Mouse (Mus musculus) stomach, postnatal 0 days (tissue): Measurements from ENCODE around the gene Fads2. TPM values are rescaled to one million over a fixed set of nuclear protein-coding genes. Genes with fewer than 3 reads are reported as not detected.
A peak's percentile ranks its signal among the peaks of the same experiment; 100 is the strongest.

Source experiments
- ATAC-seq: fragments of 200-750 bp; cut with Nextera tagmentation; 2 replicates; pipeline ENCODE4 v1.8.0; 2017; ENCODE audit not compliant: low FRiP score, low TSS enrichment
- DNase-seq: peaks from one replicate; pipeline ENCODE4 v3.0.0-alpha.2; 2016; ENCODE audit warnings: low spot score
- H3K27ac ChIP-seq: fragments of 300-500 bp; sonication (generic); replicated peaks from 2 replicates; pipeline ENCODE4 v1.5.1; 2014; ENCODE audit warnings: mild to moderate bottlenecking, control low read depth
- H3K27me3 ChIP-seq: fragments of 300-500 bp; sonication (generic); 2 replicates; pipeline ENCODE4 v1.6.1; 2014; ENCODE audit warnings: low read length; ENCODE audit not compliant: control insufficient read depth, insufficient read depth
- H3K36me3 ChIP-seq: fragments of 300-500 bp; sonication (generic); 2 replicates; pipeline ENCODE4 v1.6.1; 2014; ENCODE audit warnings: low read length, mixed read lengths; ENCODE audit not compliant: control insufficient read depth, insufficient read depth
- H3K4me1 ChIP-seq: fragments of 300-500 bp; sonication (generic); replicated peaks from 2 replicates; pipeline ENCODE4 v1.6.1; 2014; ENCODE audit warnings: antibody characterized with exemption; ENCODE audit not compliant: control insufficient read depth, insufficient read depth
- H3K4me2 ChIP-seq: fragments of 300-500 bp; sonication (generic); replicated peaks from 2 replicates; pipeline ENCODE4 v1.6.1; 2014; ENCODE audit warnings: low read depth, mild to moderate bottlenecking, control low read depth, moderate library complexity
- H3K4me3 ChIP-seq: fragments of 300-500 bp; sonication (generic); 2 replicates; pipeline ENCODE4 v1.5.1; 2014; ENCODE audit warnings: low read depth, low read length, control low read depth
- H3K9ac ChIP-seq: fragments of 300-500 bp; sonication (generic); 2 replicates; pipeline ENCODE4 v1.6.1; 2014; ENCODE audit warnings: mild to moderate bottlenecking, low read length, control low read depth, mixed read lengths
- H3K9me3 ChIP-seq: fragments of 300-500 bp; sonication (generic); 2 replicates; pipeline ENCODE4 v1.6.1; 2016; ENCODE audit warnings: low read length; ENCODE audit not compliant: control insufficient read depth
- CTCF ChIP-seq: IDR thresholded peaks from 2 replicates; pipeline ENCODE4 v1.5.1; 2016; ENCODE audit warnings: antibody characterized with exemption, low read depth, mild to moderate bottlenecking, moderate library complexity
- EP300 ChIP-seq: optimal IDR thresholded peaks from 2 replicates; pipeline ENCODE3; 2016; ENCODE audit warnings: antibody characterized with exemption
- WGBS: fragments of 180-500 bp; shearing (Covaris S2); extraction: QIAGEN DNeasy Blood & Tissue Kit; methylation state at CpG from one replicate; pipeline ENCODE4 v1.1.7; 2014; 5-methylcytosine and 5-hydroxymethylcytosine counted together
- polyA plus RNA-seq: library from polyadenylated mRNA; unstranded; fragments of >200 nt; fragmentation: Nextera tagmentation; extraction: Ambion mirVana; gene quantifications from 2 replicates; pipeline ENCODE4 v1.2.1, GENCODE M21; 2015

The Fads2 gene
- polyA plus RNA-seq, 1 experiment from 2014 or later: 34.6 TPM

- TF ChIP-seq CTCF: no peak
- no peak for TF ChIP-seq EP300
- Histone ChIP-seq H3K9ac (no peak overlapping the region), H3K4me2 (no peak overlapping the region), H3K4me1 (no peaks in the 10 kb centered on the region), H3K27me3 (no peaks in the 10 kb centered on the region), H3K36me3 (no peaks in the 10 kb centered on the region), H3K27ac (no peak overlapping the region), H3K9me3 (no peaks in the 10 kb centered on the region), H3K4me3 (no peak overlapping the region)
- DNase-seq (no peak), ATAC-seq (no peak)
- 87% methylated on average over 2 of the region's 2 CpGs for WGBS
Observed at GRCm38 (mm10) chr19:10106634-10107033, 5.1 kb upstream of the Fads2 start.

GRCm38 (mm10) chr19:10105034-10105493 lies 3.5 kb upstream of the Fads2 start:
- no peaks in the 10 kb centered on the region for H3K4me1 ChIP-seq
- DNase-seq (no peak), ATAC-seq (no peak)
- no peak overlapping the region for H3K27ac ChIP-seq
- H3K4me3 ChIP-seq: no peak overlapping the region
- TF ChIP-seq EP300 (no peak), CTCF (no peak)
- no peaks in the 10 kb centered on the region for H3K27me3 ChIP-seq
- H3K4me2 ChIP-seq: no peak overlapping the region
- H3K9me3 ChIP-seq: no peaks in the 10 kb centered on the region
- 80% methylated on average over 10 of the region's 10 CpGs for WGBS
- H3K9ac ChIP-seq: no peak overlapping the region
- H3K36me3 ChIP-seq: no peaks in the 10 kb centered on the region

- 79% methylated on average over 6 of the region's 6 CpGs for WGBS
Observed at GRCm38 (mm10) chr19:10104234-10104633, 2.7 kb upstream of the Fads2 start.

GRCm38 (mm10) chr19:10102054-10102700 lies 631 bp upstream of the Fads2 start:
- ATAC-seq (no peak), DNase-seq (no peak)
- Histone ChIP-seq H3K4me1 (no peaks in the 10 kb centered on the region), H3K9me3 (no peaks in the 10 kb centered on the region), H3K9ac (peak overlapping the region; percentile 69), H3K27ac (peak overlapping the region; percentile 88), H3K36me3 (no peaks in the 10 kb centered on the region), H3K4me3 (peak overlapping the region; percentile 67), H3K4me2 (peak overlapping the region; percentile 74), H3K27me3 (no peaks in the 10 kb centered on the region)
- 5% methylated on average over 19 of the region's 25 CpGs for WGBS
- no peak for TF ChIP-seq EP300
- no peak for TF ChIP-seq CTCF

More at GRCm38 (mm10) chr19:10104234-10104633, 2.7 kb upstream of the Fads2 start:
- Histone ChIP-seq H3K4me1 (no peaks in the 10 kb centered on the region), H3K4me3 (no peak overlapping the region), H3K27me3 (no peaks in the 10 kb centered on the region), H3K36me3 (no peaks in the 10 kb centered on the region), H3K9ac (no peak overlapping the region), H3K27ac (no peak overlapping the region), H3K4me2 (no peak overlapping the region), H3K9me3 (no peaks in the 10 kb centered on the region)
- DNase-seq (no peak), ATAC-seq (no peak)
- TF ChIP-seq CTCF (no peak), EP300 (no peak)

GRCm38 (mm10) chr19:10100631-10101071 lies 895 bp downstream of the Fads2 start:
- TF ChIP-seq EP300 (no peak), CTCF (peak; percentile 82)
- Histone ChIP-seq H3K27ac (peak overlapping the region; percentile 88), H3K27me3 (no peaks in the 10 kb centered on the region), H3K4me2 (peak overlapping the region; percentile 74), H3K9me3 (no peaks in the 10 kb centered on the region), H3K4me3 (peak overlapping the region; percentile 67), H3K36me3 (no peaks in the 10 kb centered on the region), H3K4me1 (no peaks in the 10 kb centered on the region), H3K9ac (peak overlapping the region; percentile 69)
- ATAC-seq (peak; percentile 88), DNase-seq (peak; percentile 92)
- under 1% methylated on average over 21 of the region's 21 CpGs for WGBS

- no peak overlapping the region for H3K4me2 ChIP-seq
- no peaks in the 10 kb centered on the region for H3K4me1 ChIP-seq
- WGBS: 85% methylated on average over 5 of the region's 5 CpGs
- no peaks in the 10 kb centered on the region for H3K9me3 ChIP-seq
- H3K9ac ChIP-seq: no peak overlapping the region
- H3K27ac ChIP-seq: no peak overlapping the region
- H3K27me3 ChIP-seq: no peaks in the 10 kb centered on the region
- no peaks in the 10 kb centered on the region; the same call in 1 of the 2 replicates for H3K36me3 ChIP-seq
- TF ChIP-seq CTCF (no peak), EP300 (no peak)
- H3K4me3 ChIP-seq: no peak overlapping the region
- DNase-seq (no peak), ATAC-seq (no peak)
Observed at GRCm38 (mm10) chr19:10097826-10098225, 3.7 kb downstream of the Fads2 start.
